Mouse (Mus musculus) G1E (cell line): Measurements from ENCODE around the gene Ccdc62. TPM values are rescaled to one million over a fixed set of nuclear protein-coding genes. Genes with fewer than 3 reads are reported as not detected.
A peak's percentile ranks its signal among the peaks of the same experiment; 100 is the strongest.

Experiments used
- ATAC-seq: 2 replicates; pipeline ENCODE4 v1.8.0; 2016; ENCODE audit warnings: mild to moderate bottlenecking; ENCODE audit not compliant: insufficient number of reproducible peaks, poor library complexity, low FRiP score, severe bottlenecking; ENCODE audit errors: extremely low read depth
- DNase-seq: peaks from one replicate; pipeline ENCODE4 v3.0.0; 2012; ENCODE audit warnings: low spot score
- H3K27me3 ChIP-seq: 2 replicates; pipeline ENCODE4 v1.6.1; 2012; ENCODE audit warnings: mild to moderate bottlenecking, low read length, inconsistent platforms; ENCODE audit not compliant: insufficient read depth
- H3K36me3 ChIP-seq: replicated peaks from 2 replicates; pipeline ENCODE3; 2012; ENCODE audit warnings: mild to moderate bottlenecking, inconsistent platforms
- H3K4me1 ChIP-seq: 2 replicates; pipeline ENCODE4 v1.6.1; 2012; ENCODE audit warnings: low read depth, low read length, inconsistent platforms, mixed read lengths; ENCODE audit not compliant: insufficient read depth
- H3K4me3 ChIP-seq: 2 replicates; pipeline ENCODE4 v1.5.1; 2012; ENCODE audit warnings: low read depth, mild to moderate bottlenecking, inconsistent platforms, low read length, moderate library complexity, mixed read lengths
- H3K9me3 ChIP-seq: replicated peaks from 2 replicates; pipeline ENCODE4 v1.6.1; 2012; ENCODE audit warnings: inconsistent platforms
- CTCF ChIP-seq: IDR thresholded peaks from 2 replicates; pipeline ENCODE4 v1.5.1; 2012; ENCODE audit warnings: low read depth, low read length, inconsistent platforms, mixed read lengths
- GATA1 ChIP-seq: IDR thresholded peaks from 2 replicates; pipeline ENCODE4 v1.6.1; 2012; ENCODE audit warnings: borderline replicate concordance, low read length, inconsistent platforms, mixed read lengths
- GATA2 ChIP-seq: IDR thresholded peaks from 2 replicates; pipeline ENCODE4 v1.6.1; 2012; ENCODE audit warnings: low read depth, low read length, inconsistent platforms, borderline replicate concordance
- POLR2AphosphoS5 ChIP-seq: IDR thresholded peaks from 2 replicates; pipeline ENCODE4 v1.6.1; 2012; ENCODE audit warnings: low read depth, low read length, inconsistent platforms; ENCODE audit not compliant: insufficient replicate concordance
- TAL1 ChIP-seq: conservative IDR thresholded peaks from 2 replicates; pipeline ENCODE4 v1.6.1; 2012; ENCODE audit warnings: low read depth, low read length, inconsistent platforms, mixed read lengths
- polyA plus RNA-seq: library from polyadenylated mRNA; stranded (reverse); fragments of >175 nt; gene quantifications from 2 replicates; pipeline ENCODE4 v1.2.3, GENCODE M21; 2012
- total RNA-seq, 2 experiments: library from RNA; stranded (forward) in 1 of 2; stranded (reverse) in 1 of 2; fragments of 200-1000 nt in 1 of 2; fragments of >200 nt in 1 of 2; fragmentation: Nextera tagmentation in 1 of 2; gene quantifications; 2 replicates each; pipeline ENCODE4 v1.2.3; 2014 to 2017

Gene Ccdc62
- total and polyA plus RNA-seq, 3 experiments: 3.0 to 9.4 (median 5.0) TPM

DNA sequence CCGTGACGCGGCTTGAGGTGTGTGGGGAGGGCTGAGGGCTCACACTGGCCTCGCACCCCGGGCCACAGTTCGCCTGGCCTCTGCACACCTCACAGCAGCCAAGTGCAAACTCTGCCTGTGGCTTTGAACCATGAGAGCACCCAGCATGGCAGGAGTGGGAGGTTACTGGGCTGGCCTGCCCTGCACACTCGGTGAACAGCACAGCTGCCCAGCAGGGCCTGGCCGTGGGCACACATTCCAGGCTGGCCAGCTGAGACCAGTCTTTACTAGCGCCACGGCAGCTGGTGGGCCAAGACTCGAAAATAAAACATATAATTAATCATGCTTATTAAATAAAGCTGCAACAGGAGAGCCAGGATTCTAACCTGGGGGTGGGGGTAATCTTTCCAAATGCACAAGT lies 75.1 kb downstream of the Ccdc62 start:
- TF ChIP-seq CTCF: no peak
- no peak for ATAC-seq

GRCm38 (mm10) chr5:124006082-124006873 lies 75.8 kb downstream of the Ccdc62 start:
- ATAC-seq (no peak), DNase-seq (no peak)
- H3K36me3 ChIP-seq: peaks cover 99% of the 10 kb centered on the region
- no peaks in the 10 kb centered on the region for H3K9me3 ChIP-seq
- H3K4me3 ChIP-seq: peak overlapping the region; percentile 7; the same call in 1 of the 2 replicates
- TF ChIP-seq GATA2: no peak
- no peak for TF ChIP-seq TAL1
- TF ChIP-seq GATA1: no peak
- no peak for TF ChIP-seq POLR2AphosphoS5
- no peak for TF ChIP-seq CTCF
- no peaks in the 10 kb centered on the region for H3K27me3 ChIP-seq
- peaks cover 12% of the 10 kb centered on the region for H3K4me1 ChIP-seq

More for the DNA sequence above, 75.1 kb downstream of the Ccdc62 start:
- H3K4me3 ChIP-seq: peak overlapping the region; percentile 21; the same call in 1 of the 2 replicates
- no peaks in the 10 kb centered on the region for H3K9me3 ChIP-seq
- peaks cover 99% of the 10 kb centered on the region for H3K36me3 ChIP-seq
- peaks cover 10% of the 10 kb centered on the region for H3K4me1 ChIP-seq
- no peak for DNase-seq
- H3K27me3 ChIP-seq: no peaks in the 10 kb centered on the region

DNA sequence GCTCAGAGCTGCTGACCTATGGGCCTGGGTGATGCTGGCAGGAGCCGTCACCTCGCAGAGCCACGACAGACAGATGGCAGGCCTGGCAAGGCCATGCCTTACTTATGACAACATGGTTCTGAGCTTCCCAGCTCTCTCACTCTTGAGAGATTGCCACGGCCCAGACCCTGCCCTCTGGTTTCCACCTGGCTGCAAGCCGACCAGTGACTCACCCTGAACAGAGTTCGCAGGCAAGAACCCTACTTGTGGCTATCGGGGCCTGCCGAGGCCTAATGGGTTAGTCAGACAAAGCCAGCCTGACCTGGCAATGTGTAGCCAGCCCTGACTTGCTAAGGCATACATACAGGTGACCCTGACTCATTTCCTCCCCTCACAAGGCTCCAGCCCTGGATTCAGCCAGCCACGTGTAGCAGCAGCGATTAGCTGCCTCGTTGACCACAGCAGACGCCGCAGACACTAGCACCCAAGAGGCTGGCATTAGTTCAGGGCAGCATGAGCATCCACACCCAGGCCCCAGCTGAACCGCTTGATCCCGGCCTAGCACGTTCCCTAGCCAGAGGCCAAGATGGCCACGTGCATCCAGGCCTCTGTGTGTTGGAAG lies 76.5 kb downstream of the Ccdc62 start:
- Histone ChIP-seq H3K9me3 (no peaks in the 10 kb centered on the region), H3K27me3 (no peaks in the 10 kb centered on the region), H3K4me3 (no peak overlapping the region), H3K4me1 (peaks cover 19% of the 10 kb centered on the region), H3K36me3 (peaks cover 99% of the 10 kb centered on the region)
- TF ChIP-seq GATA1 (no peak), CTCF (no peak), GATA2 (no peak), POLR2AphosphoS5 (no peak), TAL1 (no peak)
- ATAC-seq: no peak
- no peak for DNase-seq

GRCm38 (mm10) chr5:124010077-124010476 lies 79.6 kb downstream of the Ccdc62 start:
- Histone ChIP-seq H3K4me3 (no peak overlapping the region), H3K27me3 (no peaks in the 10 kb centered on the region), H3K9me3 (no peaks in the 10 kb centered on the region), H3K4me1 (peaks cover 38% of the 10 kb centered on the region), H3K36me3 (peaks cover 99% of the 10 kb centered on the region)
- DNase-seq: no peak
- TF ChIP-seq GATA1: no peak
- TF ChIP-seq TAL1: no peak
- no peak for TF ChIP-seq GATA2
- no peak for TF ChIP-seq POLR2AphosphoS5
- no peak for TF ChIP-seq CTCF
- no peak for ATAC-seq

- Histone ChIP-seq H3K9me3 (no peaks in the 10 kb centered on the region), H3K4me3 (no peak overlapping the region), H3K27me3 (no peaks in the 10 kb centered on the region), H3K4me1 (peaks cover 43% of the 10 kb centered on the region), H3K36me3 (peaks cover 96% of the 10 kb centered on the region)
- DNase-seq: no peak
- TF ChIP-seq TAL1: no peak
- ATAC-seq: no peak
Measured at GRCm38 (mm10) chr5:124010910-124011655, 80.6 kb downstream of the Ccdc62 start.

DNA sequence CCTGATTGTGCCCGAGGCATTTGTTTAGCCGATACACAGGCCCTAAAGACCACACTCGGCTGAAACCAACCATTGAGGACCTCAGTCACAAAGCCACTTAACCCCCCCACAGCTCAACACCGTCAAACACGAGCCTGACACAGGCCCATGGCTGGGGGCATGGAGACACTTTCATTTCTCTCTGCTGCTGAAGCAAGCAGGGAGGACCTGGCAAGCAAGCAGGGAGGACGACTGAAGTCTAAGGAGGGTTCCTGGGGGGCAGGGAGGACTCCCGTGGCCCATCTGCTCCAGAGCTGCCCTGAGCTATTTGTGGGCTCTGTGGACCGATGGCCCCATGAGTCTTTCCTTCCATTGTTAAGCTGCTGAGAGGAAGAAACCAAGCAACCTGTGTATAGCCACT lies 81.4 kb downstream of the Ccdc62 start:
- TF ChIP-seq POLR2AphosphoS5 (no peak), CTCF (no peak), TAL1 (no peak), GATA1 (no peak)
- ATAC-seq (no peak), DNase-seq (no peak)
- peaks cover 52% of the 10 kb centered on the region for H3K4me1 ChIP-seq
- no peaks in the 10 kb centered on the region for H3K27me3 ChIP-seq
- peaks cover 96% of the 10 kb centered on the region for H3K36me3 ChIP-seq
- H3K4me3 ChIP-seq: no peak overlapping the region
- H3K9me3 ChIP-seq: no peaks in the 10 kb centered on the region
